Mouse (Mus musculus): ENCODE measurements around the gene Neurl1b. TPM values are rescaled to one million over a fixed set of nuclear protein-coding genes. Genes with fewer than 3 reads are reported as not detected.
A peak's percentile ranks its signal among the peaks of the same experiment; 100 is the strongest.

Gene Neurl1b
- polyA plus RNA-seq, 1 experiment, result 7.9 TPM

GRCm38 (mm10) chr17:26442197-26442596 is 27.6 kb downstream of the Neurl1b start:
- H3K4me3 ChIP-seq (ENCODE audit: insufficient read depth, low read length), result no peak overlapping the region
- TF ChIP-seq CTCF (IDR thresholded peaks at IDR 0.05; ENCODE audit: low read depth, low read length) (no peak), POLR2A (IDR thresholded peaks at IDR 0.05; ENCODE audit: borderline replicate concordance, low read depth, low read length) (no peak)
- H3K4me1 ChIP-seq (ENCODE audit: control insufficient read depth, insufficient read depth, low read length), result peaks cover 10% of the 10 kb centered on the region

GRCm38 (mm10) chr17:26443865-26444264 is 29.2 kb downstream of the Neurl1b start:
- TF ChIP-seq CTCF (IDR thresholded peaks at IDR 0.05; ENCODE audit: low read depth, low read length) (no peak), POLR2A (IDR thresholded peaks at IDR 0.05; ENCODE audit: borderline replicate concordance, low read depth, low read length) (no peak)
- no peak overlapping the region for H3K4me3 ChIP-seq (ENCODE audit: insufficient read depth, low read length)

More at GRCm38 (mm10) chr17:26442197-26442596, 27.6 kb downstream of the Neurl1b start:
- no peak overlapping the region for H3K27ac ChIP-seq (ENCODE audit: insufficient read depth, low read depth, low read length)

GRCm38 (mm10) chr17:26449472-26449871 is 34.8 kb downstream of the Neurl1b start:
- Histone ChIP-seq H3K4me1 (ENCODE audit: control insufficient read depth, insufficient read depth, low read length) (no peaks in the 10 kb centered on the region), H3K4me3 (ENCODE audit: insufficient read depth, low read length) (no peak overlapping the region), H3K27ac (ENCODE audit: insufficient read depth, low read depth, low read length) (no peak overlapping the region)
- TF ChIP-seq POLR2A (IDR thresholded peaks at IDR 0.05; ENCODE audit: borderline replicate concordance, low read depth, low read length), result no peak
- TF ChIP-seq CTCF (IDR thresholded peaks at IDR 0.05; ENCODE audit: low read depth, low read length), result no peak

More at GRCm38 (mm10) chr17:26443865-26444264, 29.2 kb downstream of the Neurl1b start:
- H3K27ac ChIP-seq (ENCODE audit: insufficient read depth, low read depth, low read length), result no peak overlapping the region
- H3K4me1 ChIP-seq (ENCODE audit: control insufficient read depth, insufficient read depth, low read length), result no peaks in the 10 kb centered on the region

GRCm38 (mm10) chr17:26451651-26452295 is 37.1 kb downstream of the Neurl1b start:
- TF ChIP-seq POLR2A (IDR thresholded peaks at IDR 0.05; ENCODE audit: borderline replicate concordance, low read depth, low read length), result no peak
- TF ChIP-seq CTCF (IDR thresholded peaks at IDR 0.05; ENCODE audit: low read depth, low read length), result peak; percentile 55
- Histone ChIP-seq H3K4me1 (ENCODE audit: control insufficient read depth, insufficient read depth, low read length) (no peaks in the 10 kb centered on the region), H3K4me3 (ENCODE audit: insufficient read depth, low read length) (no peak overlapping the region), H3K27ac (ENCODE audit: insufficient read depth, low read depth, low read length) (no peak overlapping the region)

- Histone ChIP-seq H3K4me1 (ENCODE audit: control insufficient read depth, insufficient read depth, low read length) (no peaks in the 10 kb centered on the region), H3K4me3 (ENCODE audit: insufficient read depth, low read length) (no peak overlapping the region), H3K27ac (ENCODE audit: insufficient read depth, low read depth, low read length) (no peak overlapping the region)
- TF ChIP-seq POLR2A (IDR thresholded peaks at IDR 0.05; ENCODE audit: borderline replicate concordance, low read depth, low read length) (no peak), CTCF (IDR thresholded peaks at IDR 0.05; ENCODE audit: low read depth, low read length) (peak; percentile 55)
These were observed 37.8 kb downstream of the Neurl1b start for GRCm38 (mm10) chr17:26452371-26452972.

GRCm38 (mm10) chr17:26457506-26457905 is 42.9 kb downstream of the Neurl1b start:
- no peak for TF ChIP-seq POLR2A (IDR thresholded peaks at IDR 0.05; ENCODE audit: borderline replicate concordance, low read depth, low read length)
- TF ChIP-seq CTCF (IDR thresholded peaks at IDR 0.05; ENCODE audit: low read depth, low read length), result no peak
- H3K4me3 ChIP-seq (ENCODE audit: insufficient read depth, low read length), result no peak overlapping the region
- H3K27ac ChIP-seq (ENCODE audit: insufficient read depth, low read depth, low read length), result no peak overlapping the region
- H3K4me1 ChIP-seq (ENCODE audit: control insufficient read depth, insufficient read depth, low read length), result no peaks in the 10 kb centered on the region

GRCm38 (mm10) chr17:26458049-26458448 is 43.4 kb downstream of the Neurl1b start:
- Histone ChIP-seq H3K4me1 (ENCODE audit: control insufficient read depth, insufficient read depth, low read length) (no peaks in the 10 kb centered on the region), H3K4me3 (ENCODE audit: insufficient read depth, low read length) (no peak overlapping the region), H3K27ac (ENCODE audit: insufficient read depth, low read depth, low read length) (no peak overlapping the region)
- TF ChIP-seq CTCF (IDR thresholded peaks at IDR 0.05; ENCODE audit: low read depth, low read length) (no peak), POLR2A (IDR thresholded peaks at IDR 0.05; ENCODE audit: borderline replicate concordance, low read depth, low read length) (no peak)

GRCm38 (mm10) chr17:26462634-26463170 is 48.1 kb downstream of the Neurl1b start:
- Histone ChIP-seq H3K4me3 (ENCODE audit: insufficient read depth, low read length) (no peak overlapping the region), H3K4me1 (ENCODE audit: control insufficient read depth, insufficient read depth, low read length) (peaks cover 2% of the 10 kb centered on the region), H3K27ac (ENCODE audit: insufficient read depth, low read depth, low read length) (no peak overlapping the region)
- TF ChIP-seq CTCF (IDR thresholded peaks at IDR 0.05; ENCODE audit: low read depth, low read length) (peak; percentile 97), POLR2A (IDR thresholded peaks at IDR 0.05; ENCODE audit: borderline replicate concordance, low read depth, low read length) (no peak)

- TF ChIP-seq CTCF (IDR thresholded peaks at IDR 0.05; ENCODE audit: low read depth, low read length) (no peak), POLR2A (IDR thresholded peaks at IDR 0.05; ENCODE audit: borderline replicate concordance, low read depth, low read length) (no peak)
- H3K27ac ChIP-seq (ENCODE audit: insufficient read depth, low read depth, low read length), result no peak overlapping the region
- no peak overlapping the region for H3K4me3 ChIP-seq (ENCODE audit: insufficient read depth, low read length)
- H3K4me1 ChIP-seq (ENCODE audit: control insufficient read depth, insufficient read depth, low read length), result peaks cover 2% of the 10 kb centered on the region
These were observed 48.8 kb downstream of the Neurl1b start for GRCm38 (mm10) chr17:26463432-26463831.

- Histone ChIP-seq H3K4me3 (ENCODE audit: insufficient read depth, low read length) (no peak overlapping the region), H3K27ac (ENCODE audit: insufficient read depth, low read depth, low read length) (no peak overlapping the region), H3K4me1 (ENCODE audit: control insufficient read depth, insufficient read depth, low read length) (peaks cover 2% of the 10 kb centered on the region)
- no peak for TF ChIP-seq POLR2A (IDR thresholded peaks at IDR 0.05; ENCODE audit: borderline replicate concordance, low read depth, low read length)
- no peak for TF ChIP-seq CTCF (IDR thresholded peaks at IDR 0.05; ENCODE audit: low read depth, low read length)
These were observed 49.4 kb downstream of the Neurl1b start for GRCm38 (mm10) chr17:26463984-26464383.

Data from bone marrow macrophage, adult 2 months (primary cell).